Mouse (Mus musculus): Measurements from ENCODE around the gene Hamp2. TPM values are rescaled to one million over a fixed set of nuclear protein-coding genes. Genes with fewer than 3 reads are reported as not detected.
A peak's percentile ranks its signal among the peaks of the same experiment; 100 is the strongest.
"Not testable (repeated sequence)": the region's sequence is repeated elsewhere in the genome, so short reads cannot be mapped to it uniquely, and the experiment has no call there.

The Hamp2 gene
- 1 to 10 TPM; 5.6 to 7.0 TPM for total RNA-seq (2021)
- long read RNA-seq, experiment 1: 0 reads
- long read RNA-seq, experiment 2, partial matches to known transcripts: 0 of 1 reads
- long read RNA-seq, experiment 2, other reads (novel, unspliced or antisense): 0 of 1 reads

DNA sequence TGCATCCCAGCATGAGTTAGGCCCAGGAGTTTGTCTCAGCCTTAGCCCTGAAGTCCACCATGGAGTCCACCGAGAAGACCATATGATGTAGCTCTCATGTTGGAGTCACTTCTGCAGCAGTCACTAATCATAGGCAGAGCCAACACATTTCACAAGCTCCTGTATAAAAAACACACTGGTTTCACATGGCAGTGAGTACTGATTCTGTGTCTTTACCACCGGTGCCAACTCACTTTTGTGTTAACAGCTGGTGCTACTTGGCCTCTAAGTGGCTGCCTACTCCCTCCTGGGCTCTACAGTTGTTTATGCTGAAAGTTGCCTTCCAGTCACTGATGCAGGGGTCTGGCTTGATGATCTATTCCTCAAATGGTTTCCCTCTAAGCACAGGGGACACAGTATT is at the start of gene Hamp2:
Gene Hamp2 (minus strand): TSS at position 101 of the 400 bp plus-strand sequence.
- DNase-seq: not testable (repeated sequence)

- peak; percentile 86 to 95 for DNase-seq
These were observed 49.2 kb upstream of the Hamp2 start, which contains the start of gene Fam187b for GRCm38 (mm10) chr7:30973501-30974289. Fam187b (plus strand) TSS chr7:30973790.

GRCm38 (mm10) chr7:30973251-30973500 is 48.7 kb upstream of the Hamp2 start, which contains the start of gene Lsr:
Lsr (minus strand) TSS chr7:30973464.
- peak in 1 of 2 experiments; percentile 32 for DNase-seq

DNA sequence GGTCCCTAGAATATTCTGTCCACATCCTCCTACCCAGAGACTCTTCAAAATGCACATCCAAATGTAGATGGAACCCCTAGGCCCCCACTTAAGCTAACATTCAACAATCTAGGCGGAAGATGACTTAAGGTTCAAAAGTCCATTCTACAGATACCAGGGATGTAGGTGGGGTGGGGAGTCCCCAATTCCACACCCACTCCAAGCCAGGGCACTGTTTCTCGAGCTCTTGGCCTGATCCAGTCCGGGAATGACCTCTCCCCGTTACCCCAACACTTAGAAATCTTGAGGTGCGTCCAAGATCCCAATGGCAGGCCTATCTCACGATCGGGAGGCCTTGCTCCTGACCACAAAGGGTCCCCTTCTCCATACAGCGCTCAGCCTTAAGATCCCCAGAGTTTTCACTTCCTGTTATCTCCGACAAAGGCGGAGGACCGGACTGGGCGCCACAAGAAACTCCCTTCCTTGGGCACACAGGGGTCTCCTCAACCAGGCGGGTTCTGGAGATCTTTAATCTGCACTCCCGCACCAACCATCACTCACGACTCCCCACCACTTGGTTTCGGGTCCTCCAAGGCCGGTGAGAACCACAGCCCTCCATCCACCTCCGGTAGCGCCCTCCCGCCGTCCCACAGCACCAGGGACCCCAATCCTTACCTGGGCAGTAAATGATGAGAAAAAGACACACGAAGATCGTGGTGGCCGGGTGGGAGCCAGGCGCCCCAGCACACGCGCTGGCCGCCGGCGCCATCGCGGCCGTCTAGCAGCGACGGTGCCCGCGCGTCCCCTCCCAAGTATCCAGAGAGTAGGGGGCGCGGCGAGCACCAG is 48.2 kb upstream of the Hamp2 start:
- DNase-seq: no peak

DNA sequence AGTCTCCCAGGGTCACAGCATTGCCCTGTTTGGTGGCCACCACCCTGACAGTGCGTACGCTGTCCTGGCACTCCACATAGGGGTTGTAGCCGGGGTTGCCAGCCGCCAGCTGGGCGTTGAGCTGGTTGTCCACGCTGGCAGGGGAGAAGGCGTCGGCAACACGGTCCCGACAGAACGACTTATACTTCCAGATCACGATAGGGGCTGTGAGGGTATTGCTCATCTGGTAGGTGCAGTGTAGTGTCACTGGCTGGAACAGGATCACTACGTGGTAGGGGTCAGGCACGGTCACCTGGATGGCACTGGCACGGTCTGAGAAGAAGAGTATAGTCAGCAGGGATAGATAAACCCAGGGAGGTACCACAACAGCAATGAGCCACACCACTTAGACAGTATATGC is 47.4 kb upstream of the Hamp2 start:
- no peak for DNase-seq

DNA sequence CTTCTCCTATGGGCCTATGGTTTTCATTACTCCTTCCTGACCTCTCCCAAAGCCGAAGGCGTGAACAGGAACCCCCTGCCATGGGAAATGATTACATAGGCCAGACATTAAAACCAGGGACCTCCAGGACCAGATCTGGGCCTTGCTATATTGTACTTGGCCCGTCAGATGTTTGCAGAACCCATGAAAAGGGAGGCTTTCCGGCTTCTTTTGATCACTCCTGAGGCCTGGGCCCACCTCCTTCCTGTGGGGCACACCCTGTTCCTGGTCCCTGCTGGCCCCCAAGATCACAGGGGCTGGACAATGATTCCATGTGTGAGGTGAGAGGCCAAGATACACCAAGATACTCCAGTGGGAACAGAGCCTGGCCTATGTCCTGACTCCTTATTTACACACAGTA is 44.7 kb upstream of the Hamp2 start:
- peak; percentile 22 to 73 for DNase-seq

- DNase-seq: no peak
These were observed 44.1 kb upstream of the Hamp2 start for GRCm38 (mm10) chr7:30968611-30969010.

- no peak for DNase-seq
These were observed 42.2 kb upstream of the Hamp2 start for GRCm38 (mm10) chr7:30966657-30967056.

DNA sequence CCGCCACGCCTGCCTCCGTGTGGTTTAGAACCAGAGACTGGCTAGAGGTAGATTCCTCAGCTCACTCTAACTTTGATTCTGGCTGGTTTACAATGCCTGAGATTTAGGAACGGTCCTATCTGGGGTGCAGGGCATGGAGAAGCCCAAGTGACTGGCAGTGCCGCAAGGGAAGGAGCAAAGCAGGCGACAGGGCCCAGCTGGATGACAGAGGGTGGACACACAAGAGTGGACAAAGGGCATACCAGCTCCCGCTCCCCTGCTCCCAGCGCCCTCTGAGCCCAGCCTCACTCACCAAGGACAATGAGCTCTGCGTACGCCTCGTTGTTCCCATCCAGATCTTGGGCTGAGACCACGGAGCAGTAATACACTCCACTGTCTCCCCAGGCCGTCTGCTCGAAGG is 41.2 kb upstream of the Hamp2 start:
- no peak for DNase-seq

DNA sequence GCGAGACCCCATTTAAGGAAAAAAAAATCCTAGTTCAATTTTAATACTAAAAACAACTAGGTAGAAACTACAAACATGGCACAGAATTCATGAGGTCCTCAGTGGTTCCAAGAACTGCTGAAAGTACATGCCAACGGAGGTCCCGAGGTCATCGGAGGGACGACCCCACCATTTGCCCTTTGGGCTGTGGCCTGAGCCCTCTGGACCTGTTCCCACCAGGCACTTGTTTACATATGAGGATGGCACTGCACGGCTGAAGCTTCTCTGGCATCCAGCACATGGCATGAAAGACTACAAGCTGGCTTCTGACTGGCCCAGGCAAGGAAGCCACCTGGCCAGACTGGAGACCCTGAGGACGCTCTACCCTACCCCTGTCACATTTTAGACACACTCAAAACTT is 39.9 kb upstream of the Hamp2 start:
- no peak for DNase-seq

GRCm38 (mm10) chr7:30962862-30963261 is 38.4 kb upstream of the Hamp2 start:
- DNase-seq: no peak

- no peak for DNase-seq
These were observed 35.4 kb upstream of the Hamp2 start for GRCm38 (mm10) chr7:30959786-30960349.

DNA sequence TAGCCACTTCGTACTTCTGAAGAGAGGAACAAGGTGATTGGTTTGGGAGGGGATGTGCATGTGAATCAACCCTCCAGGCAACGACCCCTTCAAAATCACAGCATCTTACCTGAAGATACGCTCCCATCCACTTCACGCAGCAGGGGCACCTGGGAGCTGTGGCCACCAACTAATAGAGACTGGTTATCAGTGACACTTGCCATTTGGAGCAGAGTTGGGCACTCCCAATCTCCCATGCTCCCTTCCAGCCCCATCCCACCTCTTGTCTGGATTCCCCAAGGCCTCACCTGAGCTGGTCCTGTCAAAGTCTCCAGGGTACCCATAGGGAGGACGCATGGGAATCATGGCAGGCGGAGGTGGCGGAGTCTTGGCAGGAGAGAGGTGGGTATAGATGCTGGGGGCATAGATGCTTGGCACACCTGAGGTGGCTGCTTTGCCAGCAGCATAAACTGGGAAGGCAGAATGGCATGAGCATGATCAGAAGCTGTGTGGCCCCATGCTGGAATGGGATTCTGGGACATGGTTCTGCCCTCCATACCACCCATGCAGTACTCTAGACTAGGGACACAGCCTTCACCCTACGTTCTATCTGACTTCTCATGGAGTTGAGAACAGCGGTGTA is 34.5 kb upstream of the Hamp2 start:
- no peak for DNase-seq

DNA sequence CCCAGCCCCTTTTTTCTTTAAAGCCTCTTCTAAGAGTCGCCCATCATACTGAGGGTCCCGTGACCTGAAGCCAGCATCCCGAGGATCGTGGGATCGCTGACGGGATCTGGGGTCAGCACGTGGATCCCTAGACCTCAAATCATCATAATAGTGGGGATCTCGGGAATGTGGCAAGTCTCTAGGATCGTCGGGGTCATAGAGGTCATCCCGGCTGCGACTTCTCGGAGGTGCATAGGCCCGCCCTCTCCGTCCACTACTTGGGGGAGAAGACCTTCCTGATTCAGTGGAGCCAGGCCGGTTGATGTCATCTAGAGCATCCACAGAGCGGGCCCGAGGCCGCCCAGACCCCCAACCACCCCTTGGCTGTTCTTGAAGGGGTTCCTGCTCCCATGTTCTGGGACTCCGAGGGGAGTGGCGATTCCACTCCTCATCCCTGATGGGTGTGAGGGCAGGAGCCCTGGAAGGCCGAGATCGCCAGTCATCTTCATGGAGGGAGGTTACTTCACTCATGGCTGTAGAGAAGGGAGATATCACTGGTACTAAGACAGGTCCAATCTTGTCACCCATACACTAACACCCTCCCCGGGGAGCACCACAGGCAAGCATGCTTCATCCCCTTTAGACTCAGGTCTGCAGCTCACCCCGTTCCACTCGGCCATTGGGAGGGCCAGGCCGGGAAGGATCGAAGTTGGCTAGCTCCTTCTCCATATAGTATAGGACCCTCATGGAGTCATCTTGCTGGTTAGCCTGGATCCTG is 33.8 kb upstream of the Hamp2 start:
- peak in 1 of 2 experiments; percentile 29 for DNase-seq

DNA sequence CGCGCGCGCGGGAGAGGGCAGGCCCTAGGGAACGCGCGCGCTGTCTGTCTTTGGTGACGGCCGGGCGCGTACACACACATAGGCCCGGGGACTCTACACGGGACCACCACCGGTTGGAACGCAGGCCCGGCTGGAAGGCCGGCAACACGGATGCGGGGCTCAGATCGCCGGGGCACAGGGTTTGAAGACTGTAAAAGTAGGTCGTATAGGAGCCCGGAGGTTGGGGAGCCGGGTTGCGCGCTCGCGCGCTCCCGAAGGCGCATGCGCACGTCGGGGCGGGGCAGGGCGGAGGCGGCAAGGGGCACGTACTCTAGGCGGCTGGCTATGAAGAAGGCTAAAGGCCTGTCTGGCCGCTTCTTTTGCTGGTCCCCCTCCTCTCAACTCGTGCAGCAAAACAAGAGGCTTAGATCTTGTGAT is 32.9 kb upstream of the Hamp2 start:
- DNase-seq: peak; percentile 95 to 97

DNA sequence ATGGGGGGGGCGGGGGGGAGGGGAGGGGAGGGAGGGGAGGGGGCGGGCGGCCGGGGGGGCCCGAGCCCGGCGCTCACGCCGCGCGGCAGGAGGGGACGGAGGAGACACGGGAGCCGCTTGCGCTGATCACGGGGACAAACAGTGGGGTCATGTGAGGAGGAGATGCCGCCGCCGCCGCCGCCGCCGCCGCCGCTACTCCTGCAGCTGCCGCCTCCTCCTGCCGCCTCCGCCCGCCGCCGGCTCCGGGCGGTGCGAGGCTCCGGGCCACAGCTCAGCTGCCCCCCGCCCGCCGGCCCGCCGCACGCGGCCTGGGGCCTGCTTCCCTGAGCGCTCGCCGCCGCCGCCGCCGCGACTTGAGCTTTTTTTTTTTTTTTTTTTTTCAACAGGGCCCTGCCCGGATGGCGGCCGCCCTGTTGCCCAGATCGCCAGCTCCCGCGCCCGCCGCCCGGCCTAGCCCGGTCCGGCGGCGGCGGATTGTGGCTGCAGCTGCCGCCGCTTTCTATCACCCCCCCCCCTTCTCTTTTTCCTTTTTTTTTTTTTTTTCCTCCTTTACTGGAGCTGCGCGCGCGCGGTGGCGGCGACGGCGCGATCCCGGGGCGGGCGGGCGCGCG is 32.4 kb upstream of the Hamp2 start, which contains the start of gene Usf2:
Gene Usf2 (minus strand): TSS at position 48 of the 611 bp plus-strand sequence.
- DNase-seq: peak; percentile 79 to 88

DNA sequence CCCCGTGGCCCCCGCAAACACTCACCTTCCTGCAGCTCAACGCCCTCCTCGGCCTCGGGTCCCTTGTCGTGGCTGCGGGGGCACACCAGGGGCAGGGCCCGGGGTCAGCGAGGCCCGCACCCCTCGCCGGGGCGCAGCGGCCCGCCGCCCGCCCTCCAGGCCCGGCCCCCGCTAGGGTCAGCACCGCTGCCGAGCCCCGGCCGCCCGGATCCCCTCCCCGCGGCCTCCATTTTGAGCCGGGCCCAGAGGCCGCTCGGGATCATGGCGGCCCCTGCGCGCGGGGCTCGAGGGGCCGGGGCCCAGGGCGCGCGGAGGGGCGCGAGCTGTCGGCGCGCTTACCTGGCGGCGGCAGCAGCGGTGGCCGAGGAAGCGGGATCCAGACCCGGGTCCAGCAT is 31.9 kb upstream of the Hamp2 start:
- no peak for DNase-seq

DNA sequence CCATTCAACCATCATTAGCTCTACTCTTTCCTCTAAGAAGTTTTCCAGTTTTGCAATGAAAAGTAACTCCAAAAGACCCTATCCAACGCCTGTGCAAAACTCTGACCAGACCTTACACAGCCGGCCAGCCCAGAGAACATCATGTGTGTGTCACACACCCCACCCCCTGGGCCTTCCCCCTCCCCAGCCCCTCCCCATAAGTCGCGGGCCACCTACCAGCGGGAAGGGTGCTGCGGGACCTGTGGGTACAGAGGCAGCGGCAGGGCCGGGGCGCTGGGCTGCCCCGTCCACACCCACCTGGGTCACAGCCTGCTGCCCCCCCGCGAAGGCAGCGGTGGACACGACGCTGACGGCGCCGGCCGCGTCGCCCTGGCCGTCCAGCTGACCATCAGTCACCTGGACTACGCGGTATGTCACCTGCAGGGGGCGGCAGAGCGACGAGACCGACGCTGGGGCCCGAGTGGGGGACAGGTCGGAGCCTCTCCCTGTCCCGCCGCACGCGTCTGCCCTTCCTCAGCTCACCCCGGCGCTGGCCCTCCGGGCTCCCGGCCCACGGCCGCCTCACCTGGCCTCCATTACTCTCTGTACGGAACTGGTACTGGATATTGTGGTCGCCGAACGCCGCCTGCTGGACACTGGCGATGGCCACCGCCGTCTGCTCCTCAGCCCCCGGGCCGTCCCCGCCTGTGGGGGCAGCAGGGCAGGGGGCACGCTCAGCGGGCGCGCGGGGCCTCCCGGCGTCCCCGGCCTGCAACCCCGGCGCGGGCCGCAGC is 31.3 kb upstream of the Hamp2 start:
- DNase-seq: peak; percentile 93 to 96

DNA sequence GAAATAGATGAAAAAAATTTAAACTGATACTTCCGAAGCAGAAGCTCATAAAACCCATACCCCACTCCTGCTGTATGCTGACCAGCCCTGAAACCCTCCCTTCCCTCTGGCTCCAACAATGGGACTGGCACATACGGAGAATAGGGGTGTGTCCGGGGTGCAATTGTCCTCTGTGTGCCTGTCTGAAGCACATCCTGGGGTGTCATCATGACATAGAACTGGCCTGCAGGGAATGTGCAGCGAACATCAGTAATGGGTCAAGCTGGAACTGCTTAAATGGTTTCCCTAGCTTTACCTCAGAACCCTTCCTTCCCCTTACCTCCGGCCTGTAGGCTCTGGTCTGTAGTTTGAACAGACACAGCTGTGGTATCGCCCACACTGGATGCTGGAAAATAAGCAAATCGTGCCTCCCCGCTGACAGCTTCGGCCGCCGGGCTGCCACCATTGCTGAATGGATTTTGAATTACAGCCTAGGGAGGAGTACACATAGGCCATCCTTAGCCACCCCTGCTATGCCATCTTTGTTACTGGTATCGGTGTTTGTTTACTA is 30.6 kb upstream of the Hamp2 start:
- no peak for DNase-seq

- no peak for DNase-seq
These were observed 29.6 kb upstream of the Hamp2 start for GRCm38 (mm10) chr7:30954036-30954435.

Measured in heart, adult 18-20 months (tissue).